Mouse (Mus musculus) effector memory CD4-positive, alpha-beta T cell, adult 5 months (primary cell): ENCODE results near the gene Trappc2. TPM values are rescaled to one million over a fixed set of nuclear protein-coding genes. Genes with fewer than 3 reads are reported as not detected.

Experiments
- polyA plus RNA-seq: library from polyadenylated mRNA; unstranded; fragments of 100-300 nt; shearing (Covaris generic); gene quantifications from one replicate; pipeline ENCODE4 v1.2.1, GENCODE M21; 2017

Gene Trappc2
- polyA plus RNA-seq: 18.2 TPM

DNA sequence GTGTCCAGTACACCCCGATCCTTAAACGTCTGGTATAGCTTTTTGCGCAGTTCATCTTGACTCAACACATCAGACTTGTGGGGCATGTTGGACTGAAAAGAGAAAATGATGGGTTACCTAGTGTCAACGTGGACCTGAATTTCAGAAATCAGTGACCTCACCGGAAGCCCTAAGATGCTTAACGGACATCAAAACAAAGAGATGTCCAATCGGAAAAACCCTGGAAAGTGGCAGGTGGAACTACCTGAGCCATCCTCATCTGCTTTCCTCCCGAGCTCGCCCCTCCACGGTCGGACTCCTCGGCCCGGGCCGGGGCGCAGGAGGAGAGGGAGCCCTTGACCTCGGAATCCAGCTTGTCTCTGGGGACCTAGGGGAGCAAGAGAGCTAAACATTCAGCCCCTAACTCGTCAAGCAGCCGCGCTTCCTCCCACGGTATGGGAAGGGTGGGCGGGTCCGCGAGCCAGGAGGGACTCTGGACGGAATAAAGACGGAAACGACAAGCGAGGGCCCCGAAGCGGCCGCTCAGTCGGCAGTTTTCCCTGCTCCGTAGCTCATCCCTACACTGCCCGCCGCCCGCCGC is at the start of gene Trappc2:
TSS of gene Trappc2 (plus strand) at position 539 of the 580 bp plus-strand sequence.

DNA sequence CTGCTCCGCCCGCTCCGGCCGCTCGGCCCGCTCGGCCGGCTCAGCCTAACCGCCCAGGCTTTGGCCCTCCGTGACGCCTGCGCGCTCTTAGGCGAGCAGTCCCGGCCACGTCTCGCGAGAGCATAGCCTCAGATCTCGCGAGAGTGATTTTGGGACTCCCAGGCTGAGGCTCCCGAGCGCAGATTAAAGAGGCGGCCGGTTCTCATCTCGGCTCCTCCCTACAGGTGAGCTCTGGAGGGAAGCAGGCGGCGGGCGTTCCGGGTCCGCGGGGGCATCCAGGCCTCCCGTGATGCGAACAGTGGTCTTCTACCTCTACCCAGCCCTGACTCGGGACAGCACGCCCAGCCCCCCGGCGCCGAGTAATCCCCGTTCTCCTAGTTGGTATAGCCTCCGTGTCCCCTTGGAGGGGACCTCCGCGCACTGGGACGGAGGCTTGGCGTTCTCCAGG is 266 bp downstream of the Trappc2 start, which contains the start of gene Ofd1:
TSS of gene Ofd1 (minus strand) at position 89 of the 448 bp plus-strand sequence.

DNA sequence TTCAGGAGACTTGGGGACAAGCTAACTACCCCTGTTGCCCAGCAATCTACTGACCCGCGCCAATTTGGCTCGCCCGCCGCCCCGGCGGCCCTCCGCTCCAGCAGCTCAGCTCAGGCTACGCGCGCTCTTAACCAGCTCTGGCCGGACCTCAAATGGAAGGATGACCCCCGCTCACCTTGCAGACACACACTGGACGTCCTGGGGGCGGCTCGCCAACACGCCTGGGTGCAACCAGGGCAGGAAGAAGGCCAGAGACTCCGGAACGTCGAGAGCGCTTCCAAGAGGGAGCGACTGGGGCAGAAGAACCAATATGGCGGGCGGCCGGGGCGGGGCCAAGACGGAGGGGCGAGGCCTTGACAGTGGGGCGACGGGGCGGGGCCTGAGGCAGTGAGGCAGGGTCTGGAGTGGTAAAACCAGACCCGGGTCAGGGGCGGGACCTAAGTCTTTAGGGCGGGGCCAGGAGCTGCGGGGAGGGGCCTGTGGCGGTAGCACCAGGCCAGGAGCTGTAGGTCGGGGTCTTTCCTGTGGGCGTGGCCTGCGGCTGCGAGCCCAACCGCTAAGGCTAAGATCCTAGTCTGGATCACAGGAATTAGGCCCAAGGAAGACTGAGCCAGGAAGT is 39.1 kb downstream of the Trappc2 start, which contains the start of gene Rab9:
TSS of gene Rab9 (minus strand) at position 503 of the 619 bp plus-strand sequence.

Other genes starting within 250 kb of the Trappc2 start
- 16.3 TPM for gene Gpm6b, start 201.7 kb upstream of the Trappc2 start, polyA plus RNA-seq
- gene Ofd1, start 130 bp downstream of the Trappc2 start, polyA plus RNA-seq: 7.8 TPM
- gene Rab9, start 39.3 kb downstream of the Trappc2 start, polyA plus RNA-seq: 23.9 TPM
- gene Tceanc, start 78.0 kb downstream of the Trappc2 start, polyA plus RNA-seq: 3.2 TPM
- gene Egfl6, start 145.1 kb downstream of the Trappc2 start, polyA plus RNA-seq: not detected